Mouse (Mus musculus) v-Abl transformed pro-B cells (cell line): ENCODE data around the gene Amotl2.

Experiments used
- in situ Hi-C, 2 experiments: fragments of 400-800 bp; cut with MboI; formaldehyde crosslinking; loops; one replicate each; pipeline ENCODE4 v1.15.1; 2025; ENCODE audit not compliant: unreplicated experiment in 2 of 2

Amotl2 gene

DNA sequence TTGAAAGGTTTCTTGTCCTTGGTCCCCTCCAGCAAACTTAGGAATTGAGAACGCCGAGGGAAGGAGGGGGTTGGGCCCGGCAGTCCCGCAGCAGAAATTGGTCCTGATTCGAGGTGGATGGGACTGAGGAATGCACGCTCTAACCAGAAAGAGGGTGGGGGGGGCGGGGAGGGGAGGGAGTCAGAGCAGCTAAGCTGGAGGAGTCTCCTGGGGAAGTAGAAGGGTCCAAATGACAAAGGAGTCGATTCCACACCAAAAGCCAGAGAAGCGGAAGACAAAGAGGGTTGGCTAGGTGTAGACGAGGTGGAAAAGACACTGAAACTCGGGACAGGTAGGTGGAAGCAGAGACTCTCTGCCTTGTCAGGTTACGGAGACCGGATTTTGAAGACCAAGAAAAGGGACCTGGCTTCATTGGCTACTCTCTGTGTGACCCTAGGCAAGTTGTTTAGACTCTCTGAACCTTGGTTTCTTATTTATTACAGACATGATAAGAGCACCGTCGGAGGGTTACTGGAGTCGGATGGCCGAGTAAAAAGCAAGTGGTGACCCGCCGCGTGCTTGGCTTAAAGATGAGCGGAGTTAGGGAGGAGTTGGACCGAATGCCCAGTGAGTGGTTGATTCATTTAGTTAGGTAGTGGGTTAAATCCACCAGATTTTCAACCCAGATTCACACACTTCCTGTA lies at the start of gene Amotl2:
TSS of gene Amotl2 (plus strand) at position 192 of the 683 bp plus-strand sequence.
- in situ Hi-C loops = no loop called here

- in situ Hi-C loops = no loop called here
Measured at GRCm38 (mm10) chr9:102668115-102668514, 48.4 kb upstream of the Amotl2 start.

DNA sequence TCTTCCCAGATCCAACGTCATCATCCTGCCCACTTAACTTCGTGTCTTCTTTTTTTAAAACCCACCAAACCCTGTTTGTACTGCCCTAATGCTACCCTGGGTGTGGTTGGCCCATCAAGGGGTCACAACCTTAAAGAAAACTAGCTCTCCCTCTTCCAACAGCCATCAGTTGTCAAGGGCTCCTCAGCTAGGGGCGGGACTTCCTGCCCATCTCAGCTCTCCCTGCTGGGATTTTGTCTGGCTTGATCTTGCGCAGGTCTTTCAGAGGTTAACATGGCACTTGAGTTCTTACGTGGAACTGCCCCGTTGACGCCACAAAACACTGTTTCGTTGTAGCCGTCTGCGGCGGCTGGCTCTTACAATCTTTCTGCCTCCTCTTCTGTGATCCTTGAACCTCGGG lies 47.6 kb upstream of the Amotl2 start:
- in situ Hi-C loops = no loop called here

DNA sequence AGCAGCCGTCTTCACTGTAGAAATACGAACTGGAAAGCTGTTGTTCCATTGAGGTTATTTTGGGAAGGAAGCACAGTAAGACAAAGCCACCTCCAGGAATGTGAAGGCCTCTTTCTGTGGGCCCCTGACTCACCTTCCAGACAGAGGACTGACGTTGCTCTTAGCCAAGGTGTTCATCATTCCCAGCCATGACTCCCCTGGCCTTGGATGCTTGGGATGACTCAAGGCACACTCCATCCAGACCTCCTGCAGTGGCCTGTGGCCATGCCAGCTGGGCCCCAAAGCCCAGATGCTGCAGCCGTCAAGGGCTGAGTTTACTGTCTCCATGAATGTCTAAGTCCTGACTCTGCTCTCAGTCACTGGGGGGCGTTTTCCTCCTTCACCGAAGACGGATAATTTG lies 43.1 kb upstream of the Amotl2 start:
- in situ Hi-C loops = no loop called here

DNA sequence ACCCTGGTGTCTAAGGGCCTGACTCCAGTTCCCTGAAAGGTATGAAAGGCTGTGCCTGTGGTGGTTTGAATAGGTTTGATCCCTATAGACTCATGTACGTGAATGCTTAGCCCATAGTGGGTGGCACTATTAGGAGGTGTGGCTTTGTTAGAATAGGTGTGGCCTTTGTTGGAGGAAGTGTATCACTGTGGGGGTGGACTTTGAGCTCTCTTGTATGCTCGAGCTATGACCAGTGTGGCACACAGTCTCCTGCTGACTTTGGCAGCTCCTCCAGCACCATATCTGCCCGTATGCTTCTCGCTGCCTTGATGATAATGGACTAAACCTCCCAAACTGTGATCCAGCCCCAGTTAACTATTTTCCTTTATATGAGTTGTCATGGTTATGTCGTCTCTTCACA lies 40.5 kb upstream of the Amotl2 start:
- in situ Hi-C loops = no loop called here

DNA sequence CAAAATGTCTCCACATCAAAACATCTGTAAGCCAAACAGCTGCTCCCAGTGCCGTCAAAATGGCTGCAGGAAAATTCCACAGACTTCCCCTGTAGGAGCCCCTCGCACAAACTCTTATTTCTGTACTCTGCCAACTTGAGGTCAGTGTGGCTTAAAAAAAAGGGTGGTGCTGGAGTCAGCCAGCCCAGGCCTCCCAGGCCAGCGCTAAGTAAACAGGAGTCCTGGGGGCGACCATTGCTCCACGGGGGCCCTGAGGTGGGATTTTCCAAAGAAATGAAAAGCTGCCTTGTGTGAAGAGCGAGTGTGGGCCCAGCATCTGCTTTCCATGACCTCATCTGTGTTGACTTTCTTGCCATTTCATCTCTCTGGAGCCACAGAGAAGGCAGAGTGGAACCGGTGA lies 35.0 kb upstream of the Amotl2 start:
- in situ Hi-C loops = no loop called here

DNA sequence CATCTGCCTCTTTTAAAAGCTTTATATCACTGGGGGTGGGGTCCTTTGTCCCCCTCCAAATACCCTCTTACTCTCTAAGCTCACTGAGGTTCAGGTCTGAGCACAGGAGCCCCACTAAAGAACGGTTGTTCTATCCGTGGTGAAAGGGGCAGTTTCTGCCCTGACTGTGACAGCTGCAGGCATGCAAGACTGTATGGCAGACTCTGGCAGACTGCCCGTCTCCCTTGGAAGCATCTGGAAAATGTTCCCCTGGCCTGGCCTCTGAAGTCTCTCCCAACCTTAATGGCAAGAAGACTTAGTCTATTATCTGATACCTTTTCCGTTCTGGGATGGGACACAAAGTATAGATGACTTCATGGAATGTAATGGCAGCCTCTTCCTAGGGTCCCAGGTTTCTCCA lies 28.5 kb upstream of the Amotl2 start:
- in situ Hi-C loops = no loop called here

DNA sequence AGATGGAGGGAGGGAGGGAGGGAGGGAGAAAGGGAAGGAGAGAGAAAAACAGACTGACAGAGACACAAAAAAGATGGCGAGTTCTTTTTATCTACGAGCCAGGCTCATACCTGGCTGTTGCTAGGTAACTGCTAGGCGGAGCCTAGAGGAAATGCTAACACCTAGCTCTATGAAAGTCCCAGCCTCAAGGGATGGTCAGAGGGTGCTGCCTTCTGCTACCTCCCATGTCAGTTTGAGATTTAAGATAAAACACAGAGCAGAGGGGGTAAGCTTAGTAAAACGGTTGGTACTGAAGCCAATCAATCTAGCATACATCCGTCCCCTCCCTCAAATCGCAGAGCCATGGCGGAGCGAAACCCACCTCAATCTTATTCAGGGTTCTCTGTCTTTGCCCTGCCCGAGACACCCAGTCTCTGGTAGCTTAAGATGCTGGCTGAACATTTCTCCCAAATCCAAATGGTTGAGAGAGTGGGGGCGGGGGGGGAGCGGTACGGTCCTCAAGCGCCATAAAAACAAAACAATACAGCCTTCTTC lies 27.0 kb upstream of the Amotl2 start:
- in situ Hi-C loops = no loop called here

DNA sequence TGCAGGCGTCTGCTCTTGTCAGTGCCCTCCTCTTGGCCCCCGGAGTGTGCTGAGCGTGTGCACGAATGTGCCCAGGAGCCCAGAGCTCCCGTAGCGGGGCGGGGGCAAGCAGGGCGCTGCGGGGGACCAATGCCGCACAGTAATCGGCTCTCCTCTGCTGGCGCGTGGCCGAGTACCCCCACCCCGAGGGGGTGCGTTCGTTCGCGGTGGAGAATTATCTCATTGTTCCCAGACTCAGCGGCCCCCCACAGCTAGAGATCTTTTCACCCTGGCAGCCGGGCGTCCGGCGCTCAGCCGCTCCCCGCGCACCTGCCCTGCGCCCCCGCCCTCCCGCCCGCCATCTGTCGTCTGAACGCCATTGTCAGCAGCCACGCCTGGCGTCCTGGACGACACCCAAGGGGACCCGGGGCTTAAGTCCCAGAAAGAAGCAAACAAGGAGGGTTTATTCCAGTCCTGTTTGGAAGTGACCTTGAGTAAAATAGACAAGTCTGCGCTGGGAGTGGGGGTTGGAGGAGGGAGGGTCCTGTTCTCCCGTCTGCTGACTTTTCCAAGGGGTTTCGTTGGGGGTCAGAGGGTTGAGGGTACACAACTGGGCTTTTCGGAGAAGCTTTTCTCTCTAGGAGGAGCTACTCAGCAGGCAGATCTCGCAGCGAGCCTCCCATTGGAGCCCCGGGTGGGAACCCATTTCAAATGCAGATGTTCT lies 26.4 kb upstream of the Amotl2 start:
- in situ Hi-C loops = no loop called here

GRCm38 (mm10) chr9:102690891-102691290 lies 25.6 kb upstream of the Amotl2 start:
- in situ Hi-C loops = no loop called here

DNA sequence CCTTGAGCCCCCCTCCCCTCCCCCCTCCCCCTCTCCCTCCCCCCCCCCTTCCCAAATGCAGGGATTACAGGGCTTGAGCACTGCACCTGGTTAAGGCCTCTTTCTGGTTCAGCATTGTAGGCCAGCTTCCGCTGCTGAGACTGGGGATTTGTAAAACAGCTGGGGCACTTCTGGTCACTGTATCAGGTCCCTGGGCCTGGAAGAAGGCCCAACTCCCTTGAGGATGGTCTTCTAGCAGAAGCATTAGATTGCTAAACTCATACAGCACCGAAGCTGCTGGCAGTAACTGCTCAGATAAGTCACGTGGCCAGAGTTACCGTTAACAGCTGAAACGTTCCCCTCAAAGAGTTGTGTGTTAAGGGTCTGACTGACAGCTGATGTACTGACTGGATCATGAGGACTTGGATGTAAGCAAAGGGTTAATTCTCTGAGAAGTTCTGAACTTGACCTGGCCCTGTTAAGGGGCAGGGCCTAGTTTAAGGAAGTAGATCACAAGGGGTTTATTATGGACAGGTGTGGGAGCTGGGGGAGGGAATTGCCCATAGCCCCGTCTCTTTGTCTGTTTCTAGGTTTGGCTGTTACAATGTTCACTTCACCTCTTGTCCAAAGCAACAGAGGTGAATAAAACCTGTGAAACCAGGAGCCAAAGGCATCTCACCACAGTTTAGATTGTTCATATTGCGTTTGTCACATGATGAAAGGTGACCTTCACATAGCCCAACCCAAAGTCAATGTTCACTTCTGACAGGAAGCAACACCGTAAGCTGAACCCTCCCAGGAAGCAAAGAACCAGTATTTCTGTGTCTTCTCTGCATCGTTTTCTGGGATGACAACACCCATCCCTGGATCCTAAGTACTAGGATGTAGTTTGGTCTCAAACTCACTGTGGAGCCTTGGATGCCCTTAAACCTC lies 23.7 kb upstream of the Amotl2 start:
- in situ Hi-C loops = no loop called here

GRCm38 (mm10) chr9:102701042-102701441 lies 15.4 kb upstream of the Amotl2 start:
- in situ Hi-C loops = no loop called here

DNA sequence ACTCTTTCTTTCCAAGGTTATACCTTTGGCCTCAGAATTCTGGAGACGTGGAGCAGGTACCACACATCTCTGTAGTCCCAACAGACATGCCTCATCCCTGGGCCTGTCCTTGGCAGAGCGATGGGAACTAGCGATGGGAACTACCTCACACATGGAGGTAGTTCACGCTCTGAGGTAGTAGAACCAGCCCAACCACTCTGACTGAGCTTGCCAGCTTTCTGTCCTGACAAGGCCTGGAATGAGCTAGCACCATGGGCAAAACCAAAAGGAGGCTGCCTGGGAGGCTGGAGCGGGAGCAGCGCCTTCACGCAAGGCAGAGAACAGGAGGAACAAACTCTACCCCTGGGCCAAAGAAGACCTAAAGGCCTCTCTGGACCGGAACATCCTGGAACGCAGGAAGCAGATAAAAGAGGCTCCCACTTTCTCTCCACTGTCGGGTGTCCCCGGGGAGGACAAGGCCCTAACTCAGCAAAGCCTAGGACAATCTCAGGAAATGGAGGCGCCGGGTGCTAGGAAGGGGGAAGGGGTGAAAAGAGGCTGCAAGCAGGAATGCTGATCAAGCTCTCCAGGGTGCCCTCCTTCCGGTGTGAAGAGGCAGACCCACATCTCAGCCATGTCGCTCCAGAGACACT lies 6.9 kb upstream of the Amotl2 start:
- in situ Hi-C loops = no loop called here

- in situ Hi-C loops = no loop called here
Measured at GRCm38 (mm10) chr9:102710520-102710919, 6.0 kb upstream of the Amotl2 start.

GRCm38 (mm10) chr9:102713797-102714196 lies 2.7 kb upstream of the Amotl2 start:
- in situ Hi-C loops = no loop called here

DNA sequence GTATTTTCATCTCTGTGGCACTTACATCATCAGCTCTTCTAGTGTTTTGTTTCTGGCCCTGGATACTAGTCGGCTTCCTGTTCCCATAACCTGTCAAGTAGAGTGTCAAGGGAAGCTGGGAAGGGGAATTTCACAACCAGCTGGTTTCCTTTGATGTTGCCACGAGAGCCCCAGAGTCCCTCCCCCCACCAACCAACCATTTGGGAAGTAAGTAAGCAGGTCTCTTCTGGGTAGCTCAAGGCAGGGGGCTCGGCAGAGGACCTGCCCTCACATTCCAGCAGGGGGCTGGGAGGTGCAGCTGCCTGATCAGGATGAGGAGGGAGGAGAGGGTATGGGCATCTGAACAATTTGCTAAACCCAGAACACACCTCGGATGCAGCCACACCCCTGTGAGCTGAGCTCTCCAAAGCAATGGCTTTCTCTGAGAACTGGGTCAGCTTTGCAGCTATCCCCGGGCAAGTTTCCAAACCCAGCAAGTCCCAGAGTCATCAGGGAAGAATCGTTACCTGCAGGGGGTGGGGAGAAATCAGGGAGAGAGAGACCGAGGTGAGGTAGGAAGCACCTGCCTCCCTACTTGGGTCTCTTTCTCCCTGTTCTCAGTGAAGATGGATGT lies 1.5 kb upstream of the Amotl2 start:
- in situ Hi-C loops = no loop called here

DNA sequence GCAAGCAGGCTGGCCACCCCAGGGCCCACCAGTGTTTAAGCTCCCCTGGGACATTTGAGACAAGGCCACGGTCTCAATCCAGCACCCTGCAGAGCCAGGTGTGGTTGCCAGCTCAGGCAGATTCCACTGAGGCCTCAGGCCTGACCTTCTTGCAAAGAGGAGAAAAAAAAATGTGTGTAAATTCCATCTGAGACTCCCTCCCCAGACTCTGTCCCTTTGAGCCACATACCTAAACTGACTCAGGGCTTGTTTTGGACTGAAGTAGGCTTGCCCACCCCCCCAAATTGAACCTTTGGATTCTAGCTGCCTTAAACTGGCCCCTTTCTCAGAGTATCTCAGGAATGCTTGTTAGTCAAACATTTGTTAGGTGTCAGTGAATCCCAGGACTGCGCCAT lies 969 bp upstream of the Amotl2 start:
- in situ Hi-C loops = no loop called here

- in situ Hi-C loops = no loop called here
Measured at GRCm38 (mm10) chr9:102717164-102717885, 853 bp downstream of the Amotl2 start.

GRCm38 (mm10) chr9:102717886-102718643 lies 1.6 kb downstream of the Amotl2 start:
- in situ Hi-C loops = no loop called here
